Mouse (Mus musculus) limb, embryonic 12.5 days (tissue): ENCODE results near the gene Snrpd3. TPM values are rescaled to one million over a fixed set of nuclear protein-coding genes. Genes with fewer than 3 reads are reported as not detected.

Source experiments
- ATAC-seq: fragments of 200-750 bp; cut with Nextera tagmentation; 2 replicates; pipeline ENCODE4 v1.8.0; 2017; ENCODE audit warnings: low read depth, moderate TSS enrichment; ENCODE audit not compliant: insufficient number of reproducible peaks, insufficient read depth, low FRiP score, low TSS enrichment
- H3K27ac ChIP-seq: fragments of 300-500 bp; sonication (generic); 2 replicates; pipeline ENCODE4 v1.5.1; 2016; ENCODE audit warnings: mild to moderate bottlenecking, moderate library complexity
- H3K27me3 ChIP-seq: fragments of 300-500 bp; sonication (generic); 2 replicates; pipeline ENCODE4 v1.6.1; 2016; ENCODE audit warnings: mild to moderate bottlenecking, moderate library complexity
- H3K36me3 ChIP-seq: fragments of 300-500 bp; sonication (generic); 2 replicates; pipeline ENCODE4 v1.6.1; 2016; ENCODE audit warnings: mild to moderate bottlenecking, moderate library complexity
- H3K4me1 ChIP-seq: fragments of 300-500 bp; sonication (generic); replicated peaks from 2 replicates; pipeline ENCODE4 v1.6.1; 2016
- H3K4me2 ChIP-seq: fragments of 300-500 bp; sonication (generic); 2 replicates; pipeline ENCODE4 v1.6.1; 2016; ENCODE audit warnings: mild to moderate bottlenecking, moderate library complexity
- H3K4me3 ChIP-seq: fragments of 300-500 bp; sonication (generic); replicated peaks from 2 replicates; pipeline ENCODE4 v1.5.1; 2016; ENCODE audit warnings: mild to moderate bottlenecking
- H3K9ac ChIP-seq: fragments of 300-500 bp; sonication (generic); replicated peaks from 2 replicates; pipeline ENCODE4 v1.6.1; 2016; ENCODE audit warnings: mild to moderate bottlenecking, moderate library complexity
- H3K9me3 ChIP-seq: fragments of 300-500 bp; sonication (generic); 2 replicates; pipeline ENCODE4 v1.6.1; 2016; ENCODE audit warnings: mild to moderate bottlenecking, moderate library complexity
- WGBS: fragments of 180-500 bp; shearing (Covaris S2); methylation state at CpG from one replicate; pipeline ENCODE4 v1.1.7; 2016; 5-methylcytosine and 5-hydroxymethylcytosine counted together
- polyA plus RNA-seq: library from polyadenylated mRNA; unstranded; fragments of >200 nt; fragmentation: Nextera tagmentation; extraction: Ambion mirVana; gene quantifications from 2 replicates; pipeline ENCODE4 v1.2.1, GENCODE M21; 2016

Snrpd3 gene
- polyA plus RNA-seq, 1 experiment from 2014 or later: 203 TPM

- 38% methylated on average over 5 of the region's 5 CpGs for WGBS
- no peak for ATAC-seq
- H3K4me2 ChIP-seq: no peak overlapping the region
- H3K4me1 ChIP-seq: peaks cover 18% of the 10 kb centered on the region
- no peaks in the 10 kb centered on the region for H3K36me3 ChIP-seq
- no peak overlapping the region for H3K4me3 ChIP-seq
- peaks cover 9% of the 10 kb centered on the region for H3K27me3 ChIP-seq
- no peaks in the 10 kb centered on the region for H3K9me3 ChIP-seq
- no peak overlapping the region for H3K27ac ChIP-seq
- no peak overlapping the region for H3K9ac ChIP-seq
Observed at GRCm38 (mm10) chr10:75568029-75568428, 50.7 kb downstream of the Snrpd3 start.

- Histone ChIP-seq H3K9me3 (no peaks in the 10 kb centered on the region), H3K36me3 (no peaks in the 10 kb centered on the region), H3K27ac (no peak overlapping the region), H3K4me2 (0 out of 2 replicates have a peak overlapping the region, but pooled peaks have one; percentile 10), H3K4me3 (no peak overlapping the region), H3K9ac (no peak overlapping the region), H3K4me1 (peaks cover 18% of the 10 kb centered on the region), H3K27me3 (peaks cover 9% of the 10 kb centered on the region)
- 6% methylated on average over 11 of the region's 11 CpGs for WGBS
- ATAC-seq: no peak
Observed at GRCm38 (mm10) chr10:75568441-75568840, 51.1 kb downstream of the Snrpd3 start.

GRCm38 (mm10) chr10:75568851-75569250 is 51.5 kb downstream of the Snrpd3 start:
- Histone ChIP-seq H3K9ac (no peak overlapping the region), H3K27me3 (peaks cover 9% of the 10 kb centered on the region), H3K36me3 (no peaks in the 10 kb centered on the region), H3K4me2 (peak overlapping the region; percentile 10; the same call in 1 of the 2 replicates), H3K4me1 (peaks cover 18% of the 10 kb centered on the region), H3K4me3 (no peak overlapping the region), H3K9me3 (no peaks in the 10 kb centered on the region), H3K27ac (no peak overlapping the region)
- WGBS: 21% methylated on average over 4 of the region's 4 CpGs
- no peak for ATAC-seq

GRCm38 (mm10) chr10:75570981-75571657 is 53.8 kb downstream of the Snrpd3 start:
- no peak for ATAC-seq
- Histone ChIP-seq H3K27ac (no peak overlapping the region), H3K36me3 (no peaks in the 10 kb centered on the region), H3K4me3 (no peak overlapping the region), H3K9ac (no peak overlapping the region), H3K4me2 (no peak overlapping the region), H3K4me1 (peaks cover 15% of the 10 kb centered on the region), H3K27me3 (peaks cover 9% of the 10 kb centered on the region), H3K9me3 (no peaks in the 10 kb centered on the region)
- WGBS: 22% methylated on average over 10 of the region's 10 CpGs

- Histone ChIP-seq H3K4me1 (peaks cover 15% of the 10 kb centered on the region), H3K27ac (no peak overlapping the region), H3K36me3 (no peaks in the 10 kb centered on the region), H3K9me3 (no peaks in the 10 kb centered on the region), H3K9ac (no peak overlapping the region), H3K4me2 (no peak overlapping the region), H3K27me3 (peaks cover 9% of the 10 kb centered on the region), H3K4me3 (no peak overlapping the region)
- 51% methylated on average over 9 of the region's 9 CpGs for WGBS
- ATAC-seq: no peak
Observed at GRCm38 (mm10) chr10:75571937-75572336, 54.6 kb downstream of the Snrpd3 start.

- Histone ChIP-seq H3K27me3 (peaks cover 7% of the 10 kb centered on the region), H3K4me2 (no peak overlapping the region), H3K9ac (no peak overlapping the region), H3K36me3 (no peaks in the 10 kb centered on the region), H3K9me3 (no peaks in the 10 kb centered on the region), H3K4me1 (peaks cover 14% of the 10 kb centered on the region), H3K4me3 (no peak overlapping the region), H3K27ac (no peak overlapping the region)
- ATAC-seq: no peak
- WGBS: 77% methylated on average over 10 of the region's 10 CpGs
Observed at GRCm38 (mm10) chr10:75573181-75573580, 55.8 kb downstream of the Snrpd3 start.

- WGBS: 87% methylated on average over 9 of the region's 9 CpGs
- Histone ChIP-seq H3K4me2 (no peak overlapping the region), H3K4me3 (no peak overlapping the region), H3K27ac (no peak overlapping the region), H3K27me3 (no peaks in the 10 kb centered on the region), H3K9ac (no peak overlapping the region), H3K36me3 (no peaks in the 10 kb centered on the region), H3K9me3 (no peaks in the 10 kb centered on the region), H3K4me1 (peaks cover 6% of the 10 kb centered on the region; the same call in 1 of the 2 replicates)
- no peak for ATAC-seq
Observed at GRCm38 (mm10) chr10:75573965-75574364, 56.6 kb downstream of the Snrpd3 start.

- Histone ChIP-seq H3K27me3 (no peaks in the 10 kb centered on the region), H3K4me1 (no peaks in the 10 kb centered on the region), H3K9me3 (no peaks in the 10 kb centered on the region), H3K9ac (no peak overlapping the region), H3K27ac (no peak overlapping the region), H3K4me2 (no peak overlapping the region), H3K4me3 (no peak overlapping the region), H3K36me3 (no peaks in the 10 kb centered on the region)
- WGBS: 87% methylated on average over 6 of the region's 6 CpGs
- no peak for ATAC-seq
Observed at GRCm38 (mm10) chr10:75579129-75579528, 61.8 kb downstream of the Snrpd3 start.

- peak overlapping the region; percentile 16 for H3K4me3 ChIP-seq
Observed at GRCm38 (mm10) chr10:75585876-75586552, 68.7 kb downstream of the Snrpd3 start.

GRCm38 (mm10) chr10:75586553-75586879 is 69.2 kb downstream of the Snrpd3 start:
- Histone ChIP-seq H3K4me2 (no peak overlapping the region), H3K4me3 (no peak overlapping the region), H3K36me3 (no peaks in the 10 kb centered on the region), H3K9ac (0 out of 2 replicates have a peak overlapping the region, but pooled peaks have one; percentile 3), H3K27ac (no peak overlapping the region), H3K4me1 (peaks cover 14% of the 10 kb centered on the region), H3K9me3 (no peaks in the 10 kb centered on the region), H3K27me3 (peaks cover 11% of the 10 kb centered on the region; the same call in 1 of the 2 replicates)
- ATAC-seq: no peak
- WGBS: 96% methylated on average over 1 of the region's 1 CpGs

More at GRCm38 (mm10) chr10:75585876-75586552, 68.7 kb downstream of the Snrpd3 start:
- peaks cover 14% of the 10 kb centered on the region for H3K4me1 ChIP-seq
- H3K36me3 ChIP-seq: no peaks in the 10 kb centered on the region
- no peaks in the 10 kb centered on the region for H3K9me3 ChIP-seq
- H3K9ac ChIP-seq: peak overlapping the region; percentile 3; the same call in 1 of the 2 replicates
- WGBS: 20% methylated on average over 20 of the region's 20 CpGs
- H3K27me3 ChIP-seq: peaks cover 11% of the 10 kb centered on the region; the same call in 1 of the 2 replicates
- ATAC-seq: peak; percentile 69
- no peak overlapping the region for H3K27ac ChIP-seq
- H3K4me2 ChIP-seq: peak overlapping the region; percentile 54
